Mouse (Mus musculus) embryonic facial prominence, embryonic 11.5 days (tissue): ENCODE measurements around the gene Olfr1084. TPM values are rescaled to one million over a fixed set of nuclear protein-coding genes. Genes with fewer than 3 reads are reported as not detected.
"Not testable (repeated sequence)": the region's sequence is repeated elsewhere in the genome, so short reads cannot be mapped to it uniquely, and the experiment has no call there.

Experiments
- ATAC-seq: fragments of 200-750 bp; cut with Nextera tagmentation; replicated peaks from 2 replicates; pipeline ENCODE4 v1.8.0; 2017; ENCODE audit warnings: low read depth; ENCODE audit not compliant: insufficient number of reproducible peaks, low FRiP score, low TSS enrichment
- DNase-seq: peaks from one replicate; pipeline ENCODE4 v3.0.0-alpha.2; 2015; ENCODE audit warnings: low spot score
- H3K27ac ChIP-seq: fragments of 300-500 bp; sonication (generic); replicated peaks from 2 replicates; pipeline ENCODE4 v1.5.1; 2014; ENCODE audit warnings: mild to moderate bottlenecking, low read depth, low read length, control low read depth
- H3K27me3 ChIP-seq: fragments of 300-500 bp; sonication (generic); 2 replicates; pipeline ENCODE4 v1.6.1; 2014; ENCODE audit warnings: mild to moderate bottlenecking, low read length, moderate library complexity, mixed read lengths; ENCODE audit not compliant: control insufficient read depth, insufficient read depth
- H3K36me3 ChIP-seq: fragments of 300-500 bp; sonication (generic); replicated peaks from 2 replicates; pipeline ENCODE4 v1.6.1; 2014; ENCODE audit warnings: low read depth, mild to moderate bottlenecking, low read length, moderate library complexity, mixed read lengths; ENCODE audit not compliant: control insufficient read depth, insufficient read depth
- H3K4me1 ChIP-seq: fragments of 300-500 bp; sonication (generic); 2 replicates; pipeline ENCODE4 v1.6.1; 2014; ENCODE audit warnings: low read length, mixed read lengths; ENCODE audit not compliant: control insufficient read depth, insufficient read depth
- H3K4me2 ChIP-seq: fragments of 300-500 bp; sonication (generic); 2 replicates; pipeline ENCODE4 v1.6.1; 2014; ENCODE audit warnings: low read depth, mild to moderate bottlenecking, control low read depth, low read length, moderate library complexity
- H3K4me3 ChIP-seq: fragments of 300-500 bp; sonication (generic); 2 replicates; pipeline ENCODE4 v1.5.1; 2014; ENCODE audit warnings: low read depth, low read length, control low read depth
- H3K9ac ChIP-seq: fragments of 300-500 bp; sonication (generic); replicated peaks from 2 replicates; pipeline ENCODE4 v1.6.1; 2014; ENCODE audit warnings: mild to moderate bottlenecking, control low read depth, low read length
- H3K9me3 ChIP-seq: fragments of 300-500 bp; sonication (generic); replicated peaks from 2 replicates; pipeline ENCODE4 v1.6.1; 2016; ENCODE audit warnings: mild to moderate bottlenecking, low read length, inconsistent platforms, mixed read lengths; ENCODE audit not compliant: control insufficient read depth
- WGBS: fragments of 180-500 bp; shearing (Covaris S2); extraction: QIAGEN DNeasy Blood & Tissue Kit; methylation state at CpG from one replicate; pipeline ENCODE4 v1.1.7; 2014; 5-methylcytosine and 5-hydroxymethylcytosine counted together
- polyA plus RNA-seq: library from polyadenylated mRNA; unstranded; fragments of >200 nt; fragmentation: Nextera tagmentation; extraction: Ambion mirVana; gene quantifications from 2 replicates; pipeline ENCODE4 v1.2.1, GENCODE M21; 2014

Gene Olfr1084
- not detected in 2 replicates for polyA plus RNA-seq

- not testable (repeated sequence) for H3K36me3 ChIP-seq, H3K9ac ChIP-seq, DNase-seq, H3K4me1 ChIP-seq, H3K4me2 ChIP-seq, H3K27me3 ChIP-seq, H3K9me3 ChIP-seq, H3K27ac ChIP-seq, H3K4me3 ChIP-seq, ATAC-seq
- WGBS: 91% methylated on average over 1 of the region's 1 CpGs
Observed at GRCm38 (mm10) chr2:86639625-86640024, at the start of gene Olfr1084. Olfr1084 (minus strand) TSS chr2:86639725.

DNA sequence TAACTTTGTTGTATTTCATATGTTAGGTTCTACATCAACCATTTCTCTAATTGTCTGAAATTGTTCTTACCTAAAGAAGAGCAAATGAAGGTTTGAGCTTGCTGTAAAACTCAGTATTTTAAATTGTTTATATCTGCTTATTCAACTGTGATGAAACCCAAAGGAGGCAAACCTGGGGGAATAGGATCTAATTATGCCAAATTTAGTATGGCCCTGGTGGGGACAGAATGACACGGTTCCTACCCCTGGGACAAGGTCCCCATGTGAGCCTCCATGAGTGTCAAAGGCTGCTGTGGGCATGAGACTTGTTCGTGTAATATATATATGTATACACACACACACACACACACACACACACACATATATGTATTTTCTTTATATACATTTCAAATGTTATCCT is 40.5 kb upstream of the Olfr1084 start, which contains the start of gene Olfr1086:
Olfr1086 (minus strand) TSS at position 101 of the 400 bp plus-strand sequence.
- Histone ChIP-seq H3K27ac (no peak within 1 kb of the TSS), H3K4me3 (no peak within 1 kb of the TSS), H3K27me3 (no peaks in the 10 kb centered on the region), H3K4me2 (no peak within 1 kb of the TSS), H3K9me3 (no peaks in the 10 kb centered on the region), H3K36me3 (no peaks in the 10 kb centered on the region), H3K4me1 (no peaks in the 10 kb centered on the region), H3K9ac (no peak within 1 kb of the TSS)
- DNase-seq (no peak), ATAC-seq (no peak)
- 91% methylated on average over 2 of the region's 2 CpGs for WGBS

DNA sequence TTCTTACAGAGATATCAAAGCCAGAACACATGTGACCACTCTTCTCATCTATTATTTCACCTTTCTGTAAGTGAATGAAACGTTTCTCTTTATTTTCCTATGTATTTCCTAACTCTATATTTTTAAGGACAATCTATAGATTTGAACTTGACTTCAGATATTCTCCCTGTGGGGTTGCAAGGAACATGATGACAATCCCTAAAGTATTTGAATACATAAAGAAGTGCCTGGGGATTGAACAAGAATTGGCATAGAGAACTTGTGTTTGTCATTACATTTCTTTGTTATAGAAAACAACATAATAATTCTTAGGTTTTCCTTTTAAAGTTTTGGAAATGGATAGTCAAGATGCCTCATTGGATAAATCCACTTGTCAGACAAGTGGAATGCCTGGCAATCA is 22.4 kb upstream of the Olfr1084 start, which contains the start of gene Olfr1085:
Olfr1085 (minus strand) TSS at position 101 of the 400 bp plus-strand sequence.
- no peak for DNase-seq
- no peak for ATAC-seq
- H3K9me3 ChIP-seq: no peaks in the 10 kb centered on the region
- H3K4me1 ChIP-seq: no peaks in the 10 kb centered on the region
- no peak within 1 kb of the TSS for H3K27ac ChIP-seq
- H3K9ac ChIP-seq: no peak within 1 kb of the TSS
- WGBS: 28% methylated on average over 1 of the region's 1 CpGs
- no peak within 1 kb of the TSS for H3K4me3 ChIP-seq
- no peaks in the 10 kb centered on the region for H3K36me3 ChIP-seq
- H3K4me2 ChIP-seq: no peak within 1 kb of the TSS
- H3K27me3 ChIP-seq: no peaks in the 10 kb centered on the region

GRCm38 (mm10) chr2:86598866-86599265 is 40.7 kb downstream of the Olfr1084 start, which contains the start of gene Olfr1082:
Olfr1082 (minus strand) TSS chr2:86598966.
- H3K27me3 ChIP-seq, H3K9ac ChIP-seq, H3K4me2 ChIP-seq, H3K36me3 ChIP-seq, DNase-seq, H3K4me3 ChIP-seq, H3K4me1 ChIP-seq, H3K27ac ChIP-seq, H3K9me3 ChIP-seq, ATAC-seq: not testable (repeated sequence)
- WGBS: 50% methylated on average over 1 of the region's 1 CpGs

Other genes starting within 250 kb of the Olfr1084 start
- gene Olfr1061, start 225.7 kb downstream of the Olfr1084 start, polyA plus RNA-seq: not detected in 2 replicates
- not detected in 2 replicates for gene Olfr1062, start 213.0 kb downstream of the Olfr1084 start, polyA plus RNA-seq
- not detected in 2 replicates for gene Olfr1065, start 189.1 kb downstream of the Olfr1084 start, polyA plus RNA-seq
- not detected in 2 replicates for gene Olfr1066, start 183.5 kb downstream of the Olfr1084 start, polyA plus RNA-seq
- gene Olfr228, start 152.3 kb downstream of the Olfr1084 start, polyA plus RNA-seq: not detected in 2 replicates
- gene Olfr1076, start 131.3 kb downstream of the Olfr1084 start, polyA plus RNA-seq: not detected in 2 replicates
- gene Olfr1079, start 97.2 kb downstream of the Olfr1084 start, polyA plus RNA-seq: not detected in 2 replicates
- gene Olfr1080, start 81.5 kb downstream of the Olfr1084 start, polyA plus RNA-seq: not detected in 2 replicates
- not detected in 2 replicates for gene Olfr1082, start 40.8 kb downstream of the Olfr1084 start, polyA plus RNA-seq
- gene Olfr1085, start 22.3 kb upstream of the Olfr1084 start, polyA plus RNA-seq: not detected in 2 replicates
- gene Olfr1086, start 40.4 kb upstream of the Olfr1084 start, polyA plus RNA-seq: not detected in 2 replicates
- not detected in 2 replicates for gene Olfr1087, start 58.7 kb upstream of the Olfr1084 start, polyA plus RNA-seq
- gene Olfr1089, start 94.0 kb upstream of the Olfr1084 start, polyA plus RNA-seq: not detected in 2 replicates
- not detected in 2 replicates for gene Olfr1090, start 119.3 kb upstream of the Olfr1084 start, polyA plus RNA-seq
- not detected in 2 replicates for gene Olfr1093, start 142.8 kb upstream of the Olfr1084 start, polyA plus RNA-seq
- gene Olfr141, start 170.3 kb upstream of the Olfr1084 start, polyA plus RNA-seq: not detected in 2 replicates
- gene Olfr1094, start 184.9 kb upstream of the Olfr1084 start, polyA plus RNA-seq: not detected in 2 replicates
- not detected in 2 replicates for gene Olfr1095, start 212.0 kb upstream of the Olfr1084 start, polyA plus RNA-seq
- not detected in 2 replicates for gene Gm13723, start 235.1 kb upstream of the Olfr1084 start, polyA plus RNA-seq